Mouse (Mus musculus) liver, embryonic 11.5 days (tissue): ENCODE data around the gene H2al2a. TPM values are rescaled to one million over a fixed set of nuclear protein-coding genes. Genes with fewer than 3 reads are reported as not detected.

Experiments
- ATAC-seq: fragments of 200-750 bp; cut with Nextera tagmentation; replicated peaks from 2 replicates; pipeline ENCODE4 v1.8.0; 2017; ENCODE audit warnings: moderate number of reproducible peaks, mild to moderate bottlenecking, moderate TSS enrichment, moderate library complexity; ENCODE audit not compliant: low FRiP score
- DNase-seq: peaks from one replicate; pipeline ENCODE4 v3.0.0-alpha.2; 2017; ENCODE audit warnings: low spot score
- H3K27ac ChIP-seq: fragments of 300-500 bp; sonication (generic); 2 replicates; pipeline ENCODE4 v1.5.1; 2014; ENCODE audit warnings: mild to moderate bottlenecking, low read depth, low read length, control low read depth
- H3K27me3 ChIP-seq: fragments of 300-500 bp; sonication (generic); replicated peaks from 2 replicates; pipeline ENCODE4 v1.6.1; 2014; ENCODE audit warnings: low read length, mixed read lengths; ENCODE audit not compliant: control insufficient read depth, insufficient read depth
- H3K36me3 ChIP-seq: fragments of 300-500 bp; sonication (generic); 2 replicates; pipeline ENCODE4 v1.6.1; 2014; ENCODE audit warnings: mild to moderate bottlenecking, low read length, moderate library complexity, mixed read lengths; ENCODE audit not compliant: control insufficient read depth, insufficient read depth
- H3K4me1 ChIP-seq: fragments of 300-500 bp; sonication (generic); replicated peaks from 2 replicates; pipeline ENCODE4 v1.6.1; 2014; ENCODE audit warnings: low read length, mixed read lengths; ENCODE audit not compliant: control insufficient read depth, insufficient read depth
- H3K4me2 ChIP-seq: fragments of 300-500 bp; sonication (generic); 2 replicates; pipeline ENCODE4 v1.6.1; 2014; ENCODE audit warnings: mild to moderate bottlenecking, control low read depth, moderate library complexity
- H3K4me3 ChIP-seq: fragments of 300-500 bp; sonication (generic); 2 replicates; pipeline ENCODE4 v1.5.1; 2014; ENCODE audit warnings: low read depth, low read length, control low read depth
- H3K9ac ChIP-seq: fragments of 300-500 bp; sonication (generic); 2 replicates; pipeline ENCODE4 v1.6.1; 2014; ENCODE audit warnings: low read depth, low read length, control low read depth
- H3K9me3 ChIP-seq: fragments of 300-500 bp; sonication (generic); 2 replicates; pipeline ENCODE4 v1.6.1; 2016; ENCODE audit warnings: low read length, inconsistent platforms, mixed read lengths; ENCODE audit not compliant: control insufficient read depth
- WGBS: fragments of 180-500 bp; shearing (Covaris S2); extraction: QIAGEN DNeasy Blood & Tissue Kit; methylation state at CpG from one replicate; pipeline ENCODE4 v1.1.7; 2014; 5-methylcytosine and 5-hydroxymethylcytosine counted together
- polyA plus RNA-seq: library from polyadenylated mRNA; unstranded; fragments of >200 nt; fragmentation: Nextera tagmentation; extraction: Ambion mirVana; gene quantifications from 2 replicates; pipeline ENCODE4 v1.2.1, GENCODE M21; 2014

The H2al2a gene
- polyA plus RNA-seq, 1 experiment from 2014 or later = not detected

DNA sequence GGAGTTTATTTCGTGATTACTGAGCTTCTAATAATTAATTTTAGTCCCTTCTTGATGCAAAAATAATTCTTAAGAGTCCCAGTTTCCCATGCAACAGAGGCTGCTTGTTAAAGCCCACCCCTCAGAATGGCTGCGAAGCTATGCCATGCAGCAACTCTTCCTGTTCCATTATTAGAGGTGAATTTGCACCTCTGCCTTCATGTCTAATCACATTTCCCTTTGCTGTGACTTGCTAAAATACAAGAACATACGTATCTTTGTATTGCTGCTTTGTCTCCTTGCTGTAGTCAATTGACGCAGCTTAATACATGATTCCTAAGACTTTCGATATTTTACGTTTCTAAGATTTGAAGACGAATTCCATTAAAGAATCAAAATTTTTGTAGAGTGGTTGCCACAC lies 32.9 kb upstream of the H2al2a start:
- DNase-seq = no peak
- peaks cover 18% of the 10 kb centered on the region for H3K4me1 ChIP-seq
- H3K4me3 ChIP-seq = no peak overlapping the region
- no peak overlapping the region for H3K9ac ChIP-seq
- H3K4me2 ChIP-seq = no peak overlapping the region
- ATAC-seq = no peak
- H3K27me3 ChIP-seq = peaks cover 42% of the 10 kb centered on the region
- H3K27ac ChIP-seq = no peak overlapping the region
- no peaks in the 10 kb centered on the region for H3K9me3 ChIP-seq
- WGBS = 78% methylated on average over 7 of the region's 7 CpGs
- no peaks in the 10 kb centered on the region for H3K36me3 ChIP-seq

- peaks cover 36% of the 10 kb centered on the region for H3K27me3 ChIP-seq
- peak overlapping the region; percentile 95 for H3K27ac ChIP-seq
- H3K9ac ChIP-seq = peak overlapping the region; percentile 82
- H3K4me1 ChIP-seq = peaks cover 18% of the 10 kb centered on the region
- H3K36me3 ChIP-seq = no peaks in the 10 kb centered on the region
- H3K4me2 ChIP-seq = peak overlapping the region; percentile 94
- no peaks in the 10 kb centered on the region for H3K9me3 ChIP-seq
- WGBS = under 1% methylated on average over 59 of the region's 61 CpGs
- ATAC-seq (peak; percentile 55), DNase-seq (peak; percentile 85)
- peak overlapping the region; percentile 68 for H3K4me3 ChIP-seq
Observed at GRCm38 (mm10) chr2:18028140-18029021, 31.6 kb upstream of the H2al2a start.

DNA sequence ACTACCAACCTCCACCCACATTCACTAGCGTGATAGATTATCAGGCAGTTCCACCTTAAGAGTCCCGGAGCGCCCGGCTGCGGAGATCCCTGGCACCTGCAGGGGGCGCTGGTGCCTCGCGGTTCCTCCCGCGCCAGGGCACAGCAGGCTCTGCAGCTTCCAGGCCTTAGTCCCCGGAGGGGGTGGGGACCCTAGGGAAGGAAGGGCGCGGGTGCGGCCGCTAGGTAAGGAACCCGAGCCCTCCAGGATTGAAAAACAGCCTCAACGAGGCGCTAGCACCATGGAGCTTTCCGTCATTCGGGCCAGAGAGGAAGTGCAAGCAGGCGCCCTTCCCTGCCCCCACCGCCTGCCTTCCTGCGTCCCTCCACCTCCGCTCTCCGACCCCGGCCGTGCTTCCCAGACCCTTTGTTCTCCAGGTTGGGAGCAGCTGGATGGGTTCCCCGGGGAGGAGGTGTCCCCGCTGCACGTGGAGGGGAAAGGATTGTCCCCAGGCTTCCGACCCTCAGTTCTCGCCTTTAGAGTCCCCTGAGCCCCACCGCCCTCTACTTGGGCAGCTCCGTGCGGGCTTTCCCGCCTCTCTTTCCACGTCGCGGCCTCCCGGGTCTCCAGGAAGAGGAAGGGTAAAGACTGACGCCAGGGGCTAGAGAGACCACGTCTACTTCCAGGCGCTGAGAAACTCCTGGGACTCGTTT lies 30.8 kb upstream of the H2al2a start:
- H3K27me3 ChIP-seq = peaks cover 29% of the 10 kb centered on the region
- peak overlapping the region; percentile 82 for H3K9ac ChIP-seq
- H3K4me2 ChIP-seq = peak overlapping the region; percentile 94
- no peaks in the 10 kb centered on the region for H3K36me3 ChIP-seq
- peak; percentile 94 for DNase-seq
- peak overlapping the region; percentile 95 for H3K27ac ChIP-seq
- ATAC-seq = peak; percentile 84
- no peaks in the 10 kb centered on the region for H3K9me3 ChIP-seq
- peak overlapping the region; percentile 68 for H3K4me3 ChIP-seq
- WGBS = under 1% methylated on average over 44 of the region's 44 CpGs
- peaks cover 17% of the 10 kb centered on the region for H3K4me1 ChIP-seq

DNA sequence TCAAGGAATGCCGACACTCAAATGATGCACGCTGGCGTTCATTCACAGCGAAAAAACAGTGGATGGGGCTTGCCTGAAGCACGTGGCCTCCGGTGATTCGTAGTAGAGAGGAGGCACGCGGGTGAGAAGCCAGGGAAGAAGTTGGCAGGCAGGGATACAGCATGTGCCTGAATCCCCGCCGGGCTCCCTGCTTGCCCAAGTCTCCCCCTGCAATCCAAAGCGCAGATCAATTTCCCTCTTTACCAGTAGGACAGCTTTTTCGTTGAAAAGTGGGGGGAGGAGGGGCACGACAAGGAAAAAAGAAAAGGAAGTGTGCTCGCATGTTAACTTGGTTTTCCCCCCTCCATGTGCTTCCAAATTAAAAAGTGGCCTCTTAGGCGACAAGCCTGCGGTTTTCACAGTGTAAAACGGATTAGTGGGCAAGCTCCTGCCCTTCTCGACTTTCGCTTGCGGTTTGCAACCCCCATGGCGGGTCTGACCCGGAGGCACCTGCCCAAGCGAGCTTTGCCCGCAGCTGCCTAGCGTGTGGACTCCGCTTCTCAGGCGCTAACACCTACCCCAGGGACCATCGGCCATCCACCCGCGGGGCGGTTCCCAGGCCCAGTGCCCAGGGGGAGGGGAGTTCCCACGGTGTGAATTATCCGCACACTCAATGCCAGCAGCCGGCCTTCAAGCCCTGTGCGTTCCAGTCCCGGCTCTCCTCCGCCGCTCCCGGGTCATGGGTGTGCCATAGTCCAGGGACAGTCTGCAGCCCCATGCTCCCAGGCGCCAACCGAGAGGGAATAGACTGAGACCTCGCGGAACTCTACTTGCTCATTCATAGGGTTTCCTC lies 29.6 kb upstream of the H2al2a start:
- under 1% methylated on average over 44 of the region's 44 CpGs for WGBS
- peak overlapping the region; percentile 94 for H3K4me2 ChIP-seq
- peak overlapping the region; percentile 68 for H3K4me3 ChIP-seq
- H3K4me1 ChIP-seq = peaks cover 6% of the 10 kb centered on the region
- peak; percentile 24; the same call in 1 of the 2 replicates for ATAC-seq
- peak; percentile 79 for DNase-seq
- no peaks in the 10 kb centered on the region for H3K9me3 ChIP-seq
- H3K36me3 ChIP-seq = no peaks in the 10 kb centered on the region
- no peak overlapping the region for H3K27ac ChIP-seq
- H3K9ac ChIP-seq = peak overlapping the region; percentile 66
- H3K27me3 ChIP-seq = peaks cover 18% of the 10 kb centered on the region

DNA sequence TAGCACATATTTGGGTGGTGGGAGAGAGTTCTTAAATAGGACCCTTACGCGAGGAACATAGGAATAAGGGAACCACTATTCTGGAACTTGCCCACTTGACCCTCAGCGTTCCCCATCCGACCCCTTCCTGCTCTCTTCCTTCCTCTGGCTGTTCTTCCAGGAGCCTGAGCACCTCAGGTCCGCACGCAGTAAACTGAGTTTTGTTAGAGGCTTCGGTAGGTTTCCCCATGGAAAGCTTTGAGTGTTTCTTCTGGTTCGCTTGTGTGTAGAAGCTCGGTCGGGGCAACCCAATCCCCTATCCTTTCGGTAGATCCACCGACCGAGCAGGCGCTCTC lies 29.0 kb upstream of the H2al2a start:
- DNase-seq (no peak), ATAC-seq (no peak)
- WGBS = 3% methylated on average over 14 of the region's 14 CpGs

GRCm38 (mm10) chr2:18025116-18025515 lies 28.4 kb upstream of the H2al2a start:
- ATAC-seq (no peak), DNase-seq (no peak)
- Histone ChIP-seq H3K4me2 (peak overlapping the region; percentile 94), H3K9ac (no peak overlapping the region), H3K27me3 (peaks cover 10% of the 10 kb centered on the region), H3K4me3 (no peak overlapping the region), H3K27ac (no peak overlapping the region), H3K9me3 (no peaks in the 10 kb centered on the region), H3K36me3 (no peaks in the 10 kb centered on the region), H3K4me1 (peaks cover 4% of the 10 kb centered on the region)
- WGBS = 53% methylated on average over 5 of the region's 5 CpGs

More for the DNA sequence above, 29.0 kb upstream of the H2al2a start:
- Histone ChIP-seq H3K4me2 (peak overlapping the region; percentile 94), H3K4me3 (peak overlapping the region; percentile 68), H3K4me1 (peaks cover 4% of the 10 kb centered on the region), H3K9ac (peak overlapping the region; percentile 66), H3K27me3 (peaks cover 14% of the 10 kb centered on the region), H3K36me3 (no peaks in the 10 kb centered on the region), H3K9me3 (no peaks in the 10 kb centered on the region), H3K27ac (no peak overlapping the region)

GRCm38 (mm10) chr2:18022886-18023285 lies 26.1 kb upstream of the H2al2a start:
- no peak for DNase-seq
- peaks cover 4% of the 10 kb centered on the region; the same call in 1 of the 2 replicates for H3K4me1 ChIP-seq
- H3K27ac ChIP-seq = no peak overlapping the region
- WGBS = 66% methylated on average over 1 of the region's 1 CpGs
- H3K9ac ChIP-seq = no peak overlapping the region
- no peak for ATAC-seq
- H3K9me3 ChIP-seq = no peaks in the 10 kb centered on the region
- H3K4me2 ChIP-seq = no peak overlapping the region
- H3K4me3 ChIP-seq = no peak overlapping the region
- H3K27me3 ChIP-seq = no peaks in the 10 kb centered on the region
- no peaks in the 10 kb centered on the region for H3K36me3 ChIP-seq

GRCm38 (mm10) chr2:18019122-18019521 lies 22.4 kb upstream of the H2al2a start:
- H3K36me3 ChIP-seq = no peaks in the 10 kb centered on the region
- H3K27me3 ChIP-seq = no peaks in the 10 kb centered on the region
- DNase-seq = no peak
- no peak overlapping the region for H3K4me2 ChIP-seq
- no peak for ATAC-seq
- H3K4me3 ChIP-seq = no peak overlapping the region
- H3K9me3 ChIP-seq = no peaks in the 10 kb centered on the region
- 66% methylated on average over 1 of the region's 1 CpGs for WGBS
- H3K27ac ChIP-seq = no peak overlapping the region
- no peak overlapping the region for H3K9ac ChIP-seq
- no peaks in the 10 kb centered on the region for H3K4me1 ChIP-seq
